Mouse (Mus musculus): ENCODE measurements around the gene Ube3c. TPM values are rescaled to one million over a fixed set of nuclear protein-coding genes. Genes with fewer than 3 reads are reported as not detected.
"Not testable (repeated sequence)": the region's sequence is repeated elsewhere in the genome, so short reads cannot be mapped to it uniquely, and the experiment has no call there.

Gene Ube3c
- total RNA-seq, 1 experiment from 2014 or later: 22.9 TPM

DNA sequence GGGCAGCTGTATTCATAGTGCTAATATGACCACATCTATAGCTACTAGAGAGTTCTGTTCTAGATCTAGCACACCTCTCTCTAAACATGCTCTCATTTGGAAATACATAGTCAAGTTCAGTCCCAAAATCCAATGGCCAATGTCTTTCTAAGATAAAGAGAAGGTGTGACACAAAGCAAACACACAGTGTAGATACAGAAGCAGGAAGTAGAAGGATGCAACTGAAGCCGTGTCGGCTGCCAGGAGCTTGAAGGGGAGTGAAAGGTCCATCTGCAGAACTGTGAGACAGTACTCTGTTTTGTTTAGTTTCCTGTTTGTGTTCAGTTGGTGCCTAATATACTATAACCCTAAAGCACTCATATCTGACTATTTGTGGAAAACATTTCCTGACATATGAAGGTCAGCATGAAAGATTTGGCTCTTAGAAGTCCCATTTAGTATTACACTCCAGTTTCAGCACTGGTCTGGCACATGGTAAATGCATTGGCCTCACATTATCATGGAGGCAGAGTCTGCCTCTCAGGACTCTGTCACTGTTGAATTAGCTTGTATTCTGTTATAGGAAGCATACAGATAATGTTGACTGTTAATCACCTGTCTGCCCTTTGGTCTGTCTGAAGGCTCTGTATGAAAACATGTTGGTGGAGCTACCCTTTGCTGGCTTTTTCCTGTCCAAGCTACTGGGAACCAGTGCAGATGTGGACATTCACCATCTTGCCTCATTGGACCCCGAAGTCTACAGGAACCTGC lies 88.7 kb downstream of the Ube3c start:
- ATAC-seq (replicated peaks; ENCODE audit: insufficient number of reproducible peaks, low FRiP score, low TSS enrichment, poor library complexity, severe bottlenecking): no peak

GRCm38 (mm10) chr5:29661246-29661645 lies 92.2 kb downstream of the Ube3c start:
- ATAC-seq (replicated peaks; ENCODE audit: insufficient number of reproducible peaks, low FRiP score, low TSS enrichment, poor library complexity, severe bottlenecking): not testable (repeated sequence)

DNA sequence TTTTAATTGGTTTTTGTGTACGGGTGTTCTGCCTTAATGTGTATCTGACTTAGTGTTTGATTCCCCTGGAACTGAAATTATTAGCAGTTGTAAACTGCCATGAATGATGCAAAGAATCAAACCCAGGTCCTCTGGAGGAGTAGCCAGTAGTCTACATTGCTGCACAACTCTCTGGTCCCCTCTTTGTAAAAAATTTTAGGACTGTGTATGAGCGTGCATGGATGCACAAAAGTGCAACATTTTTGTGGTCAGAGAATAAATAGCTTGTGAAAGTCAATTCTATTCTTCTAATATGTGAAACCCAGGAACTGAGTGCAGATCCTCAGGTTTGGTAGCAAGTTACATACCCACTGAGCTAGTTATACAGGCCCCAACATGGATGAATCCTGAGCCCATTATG lies 96.3 kb downstream of the Ube3c start:
- ATAC-seq (replicated peaks; ENCODE audit: insufficient number of reproducible peaks, low FRiP score, low TSS enrichment, poor library complexity, severe bottlenecking): no peak

DNA sequence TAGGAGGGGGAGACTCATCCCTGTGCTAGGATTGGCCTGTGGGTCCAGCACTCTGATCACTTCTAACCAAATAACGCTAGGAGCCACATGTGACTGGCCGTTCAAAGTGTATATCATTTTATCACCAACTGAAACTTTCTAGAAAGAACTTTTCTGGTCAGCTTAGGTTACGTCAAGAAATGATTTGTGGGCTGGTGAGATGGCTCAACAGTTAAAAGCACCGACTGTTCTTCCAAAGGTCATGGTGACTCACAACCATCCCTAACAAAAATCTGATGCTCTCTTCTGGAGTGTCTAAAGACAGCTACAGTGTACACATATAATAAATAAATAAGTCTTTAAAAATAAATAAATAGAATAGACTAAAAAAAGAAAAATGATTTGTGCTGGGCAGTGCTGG lies 103.5 kb downstream of the Ube3c start:
- no peak for ATAC-seq (replicated peaks; ENCODE audit: insufficient number of reproducible peaks, low FRiP score, low TSS enrichment, poor library complexity, severe bottlenecking)

DNA sequence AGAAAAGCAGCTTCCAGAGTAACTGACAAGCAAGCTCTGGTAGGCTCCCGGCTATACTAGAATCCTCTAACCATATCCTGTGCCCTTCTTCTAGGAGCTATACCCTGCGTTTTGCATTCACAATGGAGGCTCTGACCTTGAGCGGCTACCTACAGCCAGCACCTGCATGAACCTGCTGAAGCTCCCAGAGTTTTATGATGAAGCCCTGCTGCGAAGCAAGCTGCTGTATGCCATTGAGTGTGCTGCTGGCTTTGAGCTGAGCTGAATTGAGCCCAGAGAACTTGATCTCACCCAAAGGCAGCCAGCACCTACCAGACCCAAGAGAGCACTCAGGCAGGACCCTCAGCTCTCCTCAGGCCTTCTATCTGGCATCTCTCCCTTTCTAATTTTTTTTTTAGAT lies 105.3 kb downstream of the Ube3c start:
- no peak for ATAC-seq (replicated peaks; ENCODE audit: insufficient number of reproducible peaks, low FRiP score, low TSS enrichment, poor library complexity, severe bottlenecking)

GRCm38 (mm10) chr5:29676445-29676844 lies 107.4 kb downstream of the Ube3c start:
- ATAC-seq (replicated peaks; ENCODE audit: insufficient number of reproducible peaks, low FRiP score, low TSS enrichment, poor library complexity, severe bottlenecking): no peak

DNA sequence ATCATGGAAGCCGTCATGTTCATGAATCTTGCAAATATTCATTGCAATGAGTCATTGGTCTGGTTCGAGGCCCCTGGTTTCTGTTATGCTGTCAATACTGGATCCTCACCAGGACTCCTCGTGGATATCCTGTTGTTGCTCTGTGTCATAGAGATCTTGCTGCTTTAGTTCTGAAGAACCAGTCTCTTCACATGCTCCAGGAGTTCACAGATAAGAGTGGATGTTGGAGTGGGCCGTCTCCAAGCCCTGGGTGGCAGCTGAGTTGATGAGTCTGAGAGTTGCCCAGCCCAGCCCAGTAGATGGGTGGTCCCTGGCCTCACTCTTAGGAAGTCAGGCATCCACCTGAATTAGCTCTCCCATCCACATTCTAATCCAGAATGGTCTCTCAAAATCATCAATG lies 116.0 kb downstream of the Ube3c start:
- no peak for ATAC-seq (replicated peaks; ENCODE audit: insufficient number of reproducible peaks, low FRiP score, low TSS enrichment, poor library complexity, severe bottlenecking)

GRCm38 (mm10) chr5:29687671-29688070 lies 118.6 kb downstream of the Ube3c start:
- ATAC-seq (replicated peaks; ENCODE audit: insufficient number of reproducible peaks, low FRiP score, low TSS enrichment, poor library complexity, severe bottlenecking): no peak

DNA sequence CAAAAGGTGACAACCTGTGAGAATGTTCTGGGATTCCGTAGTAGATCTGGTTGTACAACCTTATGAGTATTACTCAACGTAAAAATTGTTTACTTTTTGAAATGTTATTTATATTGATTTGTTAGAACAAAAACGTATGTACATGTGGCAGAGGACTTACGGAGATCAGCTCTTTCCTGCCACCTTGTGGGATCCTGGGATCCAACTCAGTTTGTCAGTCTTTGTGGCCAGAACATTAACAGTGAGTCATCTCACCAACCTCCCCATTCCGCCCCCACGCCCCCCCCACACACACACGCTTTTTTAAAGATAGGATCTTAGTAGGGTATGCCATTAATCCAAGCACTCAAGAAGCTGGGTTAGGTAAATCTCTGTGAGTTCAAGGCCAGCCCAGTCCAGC lies 119.3 kb downstream of the Ube3c start:
- no peak for ATAC-seq (replicated peaks; ENCODE audit: insufficient number of reproducible peaks, low FRiP score, low TSS enrichment, poor library complexity, severe bottlenecking)

GRCm38 (mm10) chr5:29698493-29698892 lies 129.5 kb downstream of the Ube3c start:
- ATAC-seq (replicated peaks; ENCODE audit: insufficient number of reproducible peaks, low FRiP score, low TSS enrichment, poor library complexity, severe bottlenecking): no peak

DNA sequence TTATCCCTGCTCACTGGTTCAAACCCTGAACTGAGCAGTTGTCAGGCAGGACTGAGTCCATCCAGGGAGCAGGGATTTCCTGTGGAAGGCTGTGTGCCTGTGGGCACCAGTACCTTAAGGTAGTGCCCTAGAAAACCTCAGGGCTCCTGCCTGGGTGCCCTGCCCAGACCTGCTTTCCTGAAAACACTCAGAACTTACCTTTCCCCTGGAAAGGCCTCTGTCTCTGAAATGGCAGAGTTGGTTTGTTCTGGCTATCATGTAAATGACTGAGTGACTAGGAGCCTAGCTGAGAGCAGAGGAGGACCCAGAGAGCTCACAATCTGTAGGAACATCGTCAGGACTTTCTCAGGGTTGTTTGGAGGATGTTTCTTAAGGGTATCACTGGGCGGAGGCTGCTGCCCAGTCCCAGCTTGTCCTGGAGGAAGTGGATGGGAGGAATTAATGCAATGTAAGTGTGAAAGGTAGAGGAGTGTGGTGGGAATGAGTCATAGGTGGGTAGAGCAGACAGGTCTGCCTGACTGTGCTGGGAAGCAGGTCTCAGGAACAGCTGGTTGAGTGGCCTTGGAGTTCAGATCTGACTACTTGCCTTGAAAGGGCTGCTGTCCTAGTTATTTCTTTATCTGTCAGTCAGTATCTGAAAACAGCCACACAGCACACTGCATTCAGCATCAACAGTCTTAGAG lies 130.6 kb downstream of the Ube3c start:
- no peak for ATAC-seq (replicated peaks; ENCODE audit: insufficient number of reproducible peaks, low FRiP score, low TSS enrichment, poor library complexity, severe bottlenecking)

GRCm38 (mm10) chr5:29707241-29707640 lies 138.2 kb downstream of the Ube3c start:
- no peak for ATAC-seq (replicated peaks; ENCODE audit: insufficient number of reproducible peaks, low FRiP score, low TSS enrichment, poor library complexity, severe bottlenecking)

DNA sequence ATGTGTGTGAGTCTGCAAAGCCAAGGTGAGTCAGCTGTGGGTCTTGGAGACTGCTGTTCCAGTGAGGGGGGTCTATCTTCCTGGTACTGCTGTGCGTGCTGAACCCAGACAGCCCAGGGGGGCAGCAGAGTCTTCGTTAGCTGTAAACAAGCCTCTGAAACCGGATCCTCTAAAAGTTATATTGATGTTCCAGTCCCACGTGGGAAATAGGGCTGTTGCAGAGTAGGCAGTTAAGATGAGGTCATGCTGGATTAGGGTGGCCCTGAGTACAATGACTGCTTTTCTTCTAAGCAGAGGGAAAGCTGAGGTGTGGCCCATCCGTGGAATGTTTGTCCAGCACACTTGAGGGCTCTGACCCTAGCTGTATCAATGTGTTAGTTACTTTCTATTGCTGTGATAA lies 139.2 kb downstream of the Ube3c start:
- no peak for ATAC-seq (replicated peaks; ENCODE audit: insufficient number of reproducible peaks, low FRiP score, low TSS enrichment, poor library complexity, severe bottlenecking)

- no peak for ATAC-seq (replicated peaks; ENCODE audit: insufficient number of reproducible peaks, low FRiP score, low TSS enrichment, poor library complexity, severe bottlenecking)
Measured at GRCm38 (mm10) chr5:29711631-29712030, 142.6 kb downstream of the Ube3c start.

DNA sequence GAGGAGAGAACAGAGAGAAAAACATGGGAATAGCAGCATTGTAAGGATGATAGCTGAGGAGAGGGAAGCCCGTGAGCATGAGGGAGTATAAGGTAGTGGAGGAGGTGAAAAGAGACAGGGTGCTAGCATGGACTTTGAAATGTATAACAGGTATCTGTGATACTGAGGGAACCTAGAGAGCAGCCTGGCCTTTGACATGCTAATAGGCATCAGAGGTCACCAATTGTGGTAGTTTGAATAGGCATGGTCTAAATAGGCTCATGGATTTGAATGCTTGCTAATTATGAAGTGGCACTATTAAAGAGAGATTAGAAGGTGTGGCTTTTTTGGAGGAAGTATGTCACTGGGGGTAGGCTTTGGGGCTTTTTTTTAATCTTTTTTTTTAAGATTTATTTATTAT lies 143.9 kb downstream of the Ube3c start:
- no peak for ATAC-seq (replicated peaks; ENCODE audit: insufficient number of reproducible peaks, low FRiP score, low TSS enrichment, poor library complexity, severe bottlenecking)

DNA sequence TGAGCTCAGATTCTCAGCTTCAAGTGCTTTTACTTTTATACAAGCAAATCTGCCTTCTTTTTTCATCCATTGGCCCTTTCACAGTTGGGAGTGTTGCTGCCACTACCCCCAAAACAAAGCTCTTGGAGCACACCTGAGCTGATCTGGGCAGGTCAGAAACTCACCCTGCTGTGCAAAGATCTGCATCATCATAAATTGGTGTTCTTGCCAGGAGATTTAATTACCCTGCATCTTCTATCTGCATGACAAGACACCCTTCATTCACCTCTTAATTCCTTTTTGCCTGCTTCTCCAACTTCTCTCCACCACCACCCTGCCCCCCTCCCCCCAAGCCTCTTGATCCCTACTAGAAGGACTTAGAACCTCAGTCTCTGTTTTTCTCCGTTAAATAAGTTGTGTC lies 152.1 kb downstream of the Ube3c start:
- ATAC-seq (replicated peaks; ENCODE audit: insufficient number of reproducible peaks, low FRiP score, low TSS enrichment, poor library complexity, severe bottlenecking): no peak

DNA sequence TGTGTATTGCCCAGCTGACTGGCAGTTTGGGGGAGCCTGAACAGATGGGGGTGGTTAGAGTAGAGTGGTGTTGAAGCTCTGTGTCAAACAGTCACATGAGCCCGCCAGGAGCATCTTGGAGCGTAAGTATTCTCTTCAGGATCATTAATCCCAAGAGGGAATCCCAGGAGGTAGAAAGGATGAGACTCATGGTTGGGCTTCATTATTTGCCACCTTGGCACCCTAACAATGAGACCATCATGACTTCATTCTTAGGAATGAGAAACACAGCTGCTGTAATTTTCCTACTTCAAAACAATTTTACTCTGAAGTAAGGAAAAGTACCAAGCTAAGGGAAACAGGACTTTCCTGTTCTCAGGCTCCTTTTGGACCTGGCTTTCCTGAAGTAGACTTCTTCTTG lies 156.3 kb downstream of the Ube3c start:
- ATAC-seq (replicated peaks; ENCODE audit: insufficient number of reproducible peaks, low FRiP score, low TSS enrichment, poor library complexity, severe bottlenecking): no peak

All from monocyte, adult 5-6 weeks (primary cell).